Mouse (Mus musculus): Measurements from ENCODE around the gene Erf.

Erf gene

GRCm38 (mm10) chr7:25263968-25264870 lies 13.7 kb upstream of the Erf start:
- TF ChIP-seq GATA4 (IDR thresholded peaks at IDR 0.05; ENCODE audit: insufficient replicate concordance, low read length) = no peak

DNA sequence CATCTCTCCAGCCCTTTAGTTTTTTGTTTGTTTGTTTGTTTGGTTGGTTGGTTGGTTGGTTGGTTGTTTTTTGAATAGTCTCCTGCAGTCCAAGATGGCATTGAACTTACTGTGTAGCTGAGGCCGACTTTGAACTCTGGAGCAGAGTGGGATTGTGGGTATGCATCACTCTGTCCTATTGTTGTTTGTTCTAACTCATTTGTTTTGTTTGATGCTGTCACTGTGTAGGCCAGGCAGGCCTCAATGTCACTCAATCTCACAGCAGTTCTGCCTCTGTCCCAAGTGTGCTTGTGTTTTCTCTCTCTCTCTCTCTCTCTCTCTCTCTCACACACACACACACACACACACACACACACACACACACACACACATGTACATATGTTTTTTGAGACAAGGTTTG lies 11.3 kb upstream of the Erf start:
- TF ChIP-seq GATA4 (IDR thresholded peaks at IDR 0.05; ENCODE audit: insufficient replicate concordance, low read length) = no peak

- no peak for TF ChIP-seq GATA4 (IDR thresholded peaks at IDR 0.05; ENCODE audit: insufficient replicate concordance, low read length)
These were observed 1.3 kb upstream of the Erf start for GRCm38 (mm10) chr7:25251822-25252221.

DNA sequence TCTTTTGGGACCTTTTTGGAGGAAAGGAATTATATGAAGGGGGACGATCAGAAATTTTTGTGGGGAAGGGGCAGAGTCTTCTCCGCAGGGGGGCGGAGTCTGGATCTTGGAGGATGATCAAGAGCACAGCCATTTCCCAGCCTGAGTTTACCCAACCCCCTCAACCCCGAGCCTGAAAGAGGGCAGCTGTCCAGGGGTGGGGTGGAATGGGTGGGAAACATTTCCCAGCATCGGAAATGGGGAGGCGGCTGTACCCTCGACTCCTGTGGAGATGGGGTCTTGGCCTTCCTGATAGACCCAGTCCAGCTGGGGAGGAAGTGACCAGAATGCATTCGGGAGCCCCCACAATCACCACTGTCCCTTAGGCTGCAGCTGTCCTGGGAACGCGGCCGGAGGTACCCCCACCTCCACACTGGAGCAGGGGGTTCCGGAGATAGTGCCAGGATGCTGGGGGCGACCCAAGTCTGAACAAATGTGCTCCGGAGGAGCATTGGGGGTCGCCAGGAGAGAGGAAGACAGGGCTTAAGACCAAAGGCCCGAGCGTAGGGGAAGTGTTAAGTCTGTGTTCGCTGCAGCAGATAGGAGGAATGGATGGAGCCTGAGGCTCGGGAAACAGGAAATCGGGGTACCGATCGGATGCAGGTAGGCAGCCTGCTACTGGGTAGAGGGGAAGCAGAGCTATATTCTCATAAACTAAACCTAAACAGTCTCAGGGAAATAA lies 670 bp upstream of the Erf start:
- no peak for TF ChIP-seq GATA4 (IDR thresholded peaks at IDR 0.05; ENCODE audit: insufficient replicate concordance, low read length)

DNA sequence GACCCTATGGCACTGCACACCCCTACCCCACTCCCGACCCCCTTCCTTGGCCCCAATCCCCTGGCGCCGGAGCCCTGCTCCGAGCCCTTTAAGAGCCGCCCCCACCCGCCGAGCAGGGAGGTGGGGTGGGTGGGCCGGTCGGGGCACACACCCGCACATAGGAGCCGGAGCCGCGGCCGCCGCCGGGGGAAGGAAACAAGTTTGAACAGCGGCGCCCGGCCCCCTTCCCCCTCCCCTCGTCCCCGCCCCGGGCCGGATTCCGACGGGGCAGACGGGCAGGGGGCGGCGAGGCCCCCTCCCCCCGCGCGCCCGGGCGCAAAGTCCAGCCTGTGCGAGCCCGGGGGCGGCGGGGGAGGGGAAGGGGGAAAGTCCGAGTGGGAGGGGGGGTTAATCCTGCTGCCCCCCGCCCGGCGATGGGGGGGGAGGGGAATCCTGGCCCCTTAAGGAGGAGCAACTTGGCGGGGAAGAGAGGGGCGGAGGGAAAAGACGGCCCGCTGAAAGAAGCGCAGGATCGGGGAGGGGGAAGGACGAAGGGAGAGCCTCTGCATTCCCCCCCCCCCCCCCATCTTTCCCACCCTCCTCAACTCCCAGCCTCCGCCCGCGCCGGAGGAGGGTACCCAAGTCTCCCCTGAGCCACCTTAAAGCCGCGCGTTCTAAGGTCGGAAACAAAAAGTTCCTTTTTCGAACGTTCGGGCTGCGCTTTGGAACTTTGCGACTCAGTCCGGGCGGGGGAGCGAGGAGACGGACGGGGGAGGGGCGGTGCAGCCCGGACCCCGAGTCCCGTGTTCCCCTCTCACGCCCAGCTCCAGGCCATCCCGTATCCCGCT lies 1.0 kb downstream of the Erf start:
- no peak for TF ChIP-seq GATA4 (IDR thresholded peaks at IDR 0.05; ENCODE audit: insufficient replicate concordance, low read length)

DNA sequence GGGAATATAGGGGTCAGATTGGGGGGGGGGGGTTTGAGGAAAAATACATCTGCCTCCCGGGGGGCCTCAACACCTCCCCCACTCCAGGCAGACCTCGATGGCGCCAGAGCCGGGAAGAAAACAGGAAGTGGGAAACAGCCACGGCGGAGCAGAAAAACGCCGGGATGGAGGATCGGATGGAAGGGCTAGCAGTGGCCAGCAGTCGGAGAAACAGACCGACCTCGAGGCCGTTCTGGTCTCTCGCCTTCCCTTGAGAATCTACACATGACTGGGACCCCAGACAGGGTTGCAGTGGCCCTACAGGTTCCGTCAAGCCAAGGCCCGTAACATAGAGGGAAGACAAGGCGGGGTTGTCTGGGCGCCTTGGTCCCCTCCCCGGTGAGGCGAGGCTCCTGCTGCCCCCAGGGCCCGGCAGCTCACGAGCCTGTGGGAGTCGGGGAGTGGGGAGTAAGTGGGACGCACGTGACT lies 1.7 kb downstream of the Erf start:
- TF ChIP-seq GATA4 (IDR thresholded peaks at IDR 0.05; ENCODE audit: insufficient replicate concordance, low read length) = no peak

- TF ChIP-seq GATA4 (IDR thresholded peaks at IDR 0.05; ENCODE audit: insufficient replicate concordance, low read length) = no peak
These were observed 2.4 kb downstream of the Erf start for GRCm38 (mm10) chr7:25248018-25248647.

GRCm38 (mm10) chr7:25247498-25247897 lies 3.1 kb downstream of the Erf start:
- TF ChIP-seq GATA4 (IDR thresholded peaks at IDR 0.05; ENCODE audit: insufficient replicate concordance, low read length) = no peak

- no peak for TF ChIP-seq GATA4 (IDR thresholded peaks at IDR 0.05; ENCODE audit: insufficient replicate concordance, low read length)
These were observed 3.8 kb downstream of the Erf start for GRCm38 (mm10) chr7:25246759-25247137.

- no peak for TF ChIP-seq GATA4 (IDR thresholded peaks at IDR 0.05; ENCODE audit: insufficient replicate concordance, low read length)
These were observed 4.3 kb downstream of the Erf start for GRCm38 (mm10) chr7:25246079-25246758.

- TF ChIP-seq GATA4 (IDR thresholded peaks at IDR 0.05; ENCODE audit: insufficient replicate concordance, low read length) = no peak
These were observed 5.8 kb downstream of the Erf start for GRCm38 (mm10) chr7:25244562-25245369.

- no peak for TF ChIP-seq GATA4 (IDR thresholded peaks at IDR 0.05; ENCODE audit: insufficient replicate concordance, low read length)
These were observed 7.2 kb downstream of the Erf start for GRCm38 (mm10) chr7:25243361-25243760.

GRCm38 (mm10) chr7:25241062-25241461 lies 9.5 kb downstream of the Erf start:
- no peak for TF ChIP-seq GATA4 (IDR thresholded peaks at IDR 0.05; ENCODE audit: insufficient replicate concordance, low read length)

Data from liver, adult (tissue).